ENCODE assay signal across 8 mouse cellular contexts in the genomic region with DNA sequence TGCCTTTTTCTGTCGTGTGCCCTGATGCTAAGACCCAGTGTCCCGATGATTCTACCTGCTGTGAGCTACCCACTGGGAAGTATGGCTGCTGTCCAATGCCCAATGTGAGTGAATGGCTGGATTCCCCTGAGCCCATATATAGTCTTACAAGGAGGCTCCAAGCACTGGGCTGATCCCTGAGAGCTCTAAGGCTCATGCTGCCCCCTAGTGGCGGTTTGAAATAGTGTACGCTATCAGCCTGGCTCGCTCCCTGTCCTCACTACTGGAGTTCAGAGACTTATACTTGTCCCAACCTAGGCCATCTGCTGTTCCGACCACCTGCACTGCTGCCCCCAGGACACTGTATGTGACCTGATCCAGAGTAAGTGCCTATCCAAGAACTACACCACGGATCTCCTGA. TPM values are rescaled to one million over a fixed set of nuclear protein-coding genes. Genes with fewer than 3 reads are reported as not detected.
DNase-seq lines count a peak whose midpoint lies in the region; ATAC-seq and TF ChIP-seq lines count a peak whose summit lies in the region.

No protein-coding gene starts in this region.

- H3K9me3 ChIP-seq in G1E (replicated peaks), result peaks cover 14% of the 10 kb centered on the region
- H3K9me3 ChIP-seq in forebrain, postnatal 0 days (ENCODE audit: low read length), result no peaks in the 10 kb centered on the region
- H3K9me3 ChIP-seq in hindbrain, embryonic 15.5 days, result no peaks in the 10 kb centered on the region

- ATAC-seq in G1E (ENCODE audit: extremely low read depth, insufficient number of reproducible peaks, low FRiP score, poor library complexity, severe bottlenecking), result 0 out of 2 replicates have a peak, but pooled peaks have one; percentile 17
- ATAC-seq in forebrain, postnatal 0 days, result peak; percentile 61
- peak; percentile 38 for ATAC-seq in hindbrain, embryonic 15.5 days (ENCODE audit: low FRiP score, low read depth)
- peak; percentile 43 for ATAC-seq in megakaryocyte-erythroid progenitor cell, adult 5-6 weeks (replicated peaks; ENCODE audit: low FRiP score, low TSS enrichment, poor library complexity, severe bottlenecking)

- DNase-seq in G1E (ENCODE audit: low spot score), result peak; percentile 70
- DNase-seq in c-Kit-positive CD71-positive TER-119-positive erythroid progenitor cells, embryonic 14.5 days (ENCODE audit: low spot score), result peak; percentile 88
- DNase-seq in forebrain, postnatal 0 days, result peak; percentile 94
- DNase-seq in left cerebral cortex, adult 18-20 months (ENCODE audit: low spot score in 2 of 2), result peak; percentile 89 to 95
- DNase-seq in right cerebral cortex, postnatal 10 days (ENCODE audit: low spot score in 2 of 2), result peak; percentile 91 to 93
- peak; percentile 88 for DNase-seq in urinary bladder, postnatal 25 days (ENCODE audit: low spot score)

- H3K4me2 ChIP-seq in forebrain, postnatal 0 days (ENCODE audit: low read depth), result no peak overlapping the region
- H3K4me2 ChIP-seq in hindbrain, embryonic 15.5 days, result no peak overlapping the region

- WGBS in forebrain, postnatal 0 days, result 3% methylated on average over 7 of the region's 7 CpGs
- 8% methylated on average over 7 of the region's 7 CpGs for WGBS in hindbrain, embryonic 15.5 days

- H3K4me3 ChIP-seq in G1E (ENCODE audit: low read depth, low read length), result no peak overlapping the region
- H3K4me3 ChIP-seq in forebrain, postnatal 0 days (ENCODE audit: low read depth, low read length), result no peak overlapping the region
- H3K4me3 ChIP-seq in hindbrain, embryonic 15.5 days, result no peak overlapping the region

- H3K4me1 ChIP-seq in G1E (ENCODE audit: insufficient read depth, low read depth, low read length), result peaks cover 44% of the 10 kb centered on the region
- peaks cover 12% of the 10 kb centered on the region for H3K4me1 ChIP-seq in forebrain, postnatal 0 days (ENCODE audit: insufficient read depth)
- peaks cover 56% of the 10 kb centered on the region for H3K4me1 ChIP-seq in hindbrain, embryonic 15.5 days (replicated peaks)

- TF ChIP-seq CTCF in G1E (IDR thresholded peaks at IDR 0.05; ENCODE audit: low read depth, low read length), result peak; percentile 53
- peak; percentile 96 for TF ChIP-seq CTCF in forebrain, postnatal 0 days (IDR thresholded peaks at IDR 0.05; ENCODE audit: low read depth)

- H3K36me3 ChIP-seq in G1E (replicated peaks), result peaks cover 36% of the 10 kb centered on the region
- H3K36me3 ChIP-seq in forebrain, postnatal 0 days (ENCODE audit: insufficient read depth), result peaks cover 53% of the 10 kb centered on the region
- peaks cover 33% of the 10 kb centered on the region for H3K36me3 ChIP-seq in hindbrain, embryonic 15.5 days

- H3K27ac ChIP-seq in forebrain, postnatal 0 days (ENCODE audit: low read depth, low read length), result no peak overlapping the region
- 0 out of 2 replicates have a peak overlapping the region, but pooled peaks have one; percentile 4 for H3K27ac ChIP-seq in hindbrain, embryonic 15.5 days (replicated peaks)

- H3K9ac ChIP-seq in forebrain, postnatal 0 days, result no peak overlapping the region
- H3K9ac ChIP-seq in hindbrain, embryonic 15.5 days, result no peak overlapping the region

- peaks cover 40% of the 10 kb centered on the region for H3K27me3 ChIP-seq in G1E (ENCODE audit: insufficient read depth, low read length)
- no peaks in the 10 kb centered on the region for H3K27me3 ChIP-seq in forebrain, postnatal 0 days (ENCODE audit: insufficient read depth, low read length)
- H3K27me3 ChIP-seq in hindbrain, embryonic 15.5 days, result no peaks in the 10 kb centered on the region

RNA-seq across cellular contexts. Expression of a gene that starts 4.3 kb away (rescaled TPM):
- total RNA-seq in G1E (2014; fragmentation: Nextera tagmentation) (45.8 and 46.0 TPM in 2 replicates), G1E (2017) (52.4 and 65.8 TPM in 2 replicates)
- polyA plus RNA-seq in G1E (2012), result 13.2 and 21.1 TPM in 2 replicates
- total RNA-seq in forebrain, postnatal 0 days (2014; rRNA removed), result 49.5 and 66.2 TPM in 2 replicates
- 72.3 and 86.6 TPM in 2 replicates for polyA plus RNA-seq in forebrain, postnatal 0 days (2015; fragmentation: Nextera tagmentation; extraction: Ambion mirVana)
- polyA plus RNA-seq in hindbrain, embryonic 15.5 days (2015; fragmentation: Nextera tagmentation; extraction: Ambion mirVana), result 85.7 and 85.9 TPM in 2 replicates
- total RNA-seq in left cerebral cortex, adult 18-20 months (2021), result 10 to 100 TPM; 55.8 to 58.9 TPM
- total RNA-seq in megakaryocyte-erythroid progenitor cell, adult 5-6 weeks (2014; fragmentation: Nextera tagmentation), result 16.1 and 17.8 TPM in 2 replicates
- 5.4 and 14.2 TPM in 2 replicates for total RNA-seq in megakaryocyte-erythroid progenitor cell, adult 5-6 weeks (2017)

RNA-seq across cellular contexts. Expression of a gene that starts 13.1 kb away (rescaled TPM):
- total RNA-seq in G1E (2014; fragmentation: Nextera tagmentation), result not detected in 2 replicates
- total RNA-seq in G1E (2017), result 0.05 TPM in 1 of 2 replicates, not detected in the other
- 0.08 and 0.16 TPM in 2 replicates for polyA plus RNA-seq in G1E (2012)
- total RNA-seq in forebrain, postnatal 0 days (2014; rRNA removed), result 351 and 361 TPM in 2 replicates
- 26.2 and 26.9 TPM in 2 replicates for polyA plus RNA-seq in forebrain, postnatal 0 days (2015; fragmentation: Nextera tagmentation; extraction: Ambion mirVana)
- 29.3 and 30.7 TPM in 2 replicates for polyA plus RNA-seq in hindbrain, embryonic 15.5 days (2015; fragmentation: Nextera tagmentation; extraction: Ambion mirVana)
- total RNA-seq in left cerebral cortex, adult 18-20 months (2021), result 100 to 1,000 TPM; 113 to 133 TPM
- 0.82 TPM in 1 of 2 replicates, not detected in the other for total RNA-seq in megakaryocyte-erythroid progenitor cell, adult 5-6 weeks (2014; fragmentation: Nextera tagmentation)
- 0.28 TPM in 1 of 2 replicates, not detected in the other for total RNA-seq in megakaryocyte-erythroid progenitor cell, adult 5-6 weeks (2017)

RNA-seq across cellular contexts. Expression of a gene that starts 26.7 kb away (rescaled TPM):
- 205 TPM in 2 replicates for total RNA-seq in G1E (2014; fragmentation: Nextera tagmentation)
- 55.3 and 55.9 TPM in 2 replicates for total RNA-seq in G1E (2017)
- polyA plus RNA-seq in G1E (2012), result 230 and 231 TPM in 2 replicates
- total RNA-seq in forebrain, postnatal 0 days (2014; rRNA removed), result 96.3 and 114 TPM in 2 replicates
- 120 and 129 TPM in 2 replicates for polyA plus RNA-seq in forebrain, postnatal 0 days (2015; fragmentation: Nextera tagmentation; extraction: Ambion mirVana)
- 167 and 168 TPM in 2 replicates for polyA plus RNA-seq in hindbrain, embryonic 15.5 days (2015; fragmentation: Nextera tagmentation; extraction: Ambion mirVana)
- total RNA-seq in left cerebral cortex, adult 18-20 months (2021), result 10 to 100 TPM; 60.6 to 73.2 TPM
- 115 and 148 TPM in 2 replicates for total RNA-seq in megakaryocyte-erythroid progenitor cell, adult 5-6 weeks (2014; fragmentation: Nextera tagmentation)
- 43.8 and 55.9 TPM in 2 replicates for total RNA-seq in megakaryocyte-erythroid progenitor cell, adult 5-6 weeks (2017)

RNA-seq across cellular contexts. Expression of a gene that starts 35.5 kb away (rescaled TPM):
- total RNA-seq in G1E (2014; fragmentation: Nextera tagmentation) (27.3 and 37.6 TPM in 2 replicates), G1E (2017) (72.3 and 76.1 TPM in 2 replicates)
- 23.5 and 27.8 TPM in 2 replicates for polyA plus RNA-seq in G1E (2012)
- 2.2 and 3.7 TPM in 2 replicates for total RNA-seq in forebrain, postnatal 0 days (2014; rRNA removed)
- polyA plus RNA-seq in forebrain, postnatal 0 days (2015; fragmentation: Nextera tagmentation; extraction: Ambion mirVana), result 8.7 and 12.4 TPM in 2 replicates
- 9.5 and 10.1 TPM in 2 replicates for polyA plus RNA-seq in hindbrain, embryonic 15.5 days (2015; fragmentation: Nextera tagmentation; extraction: Ambion mirVana)
- 1 to 10 TPM; 3.3 to 3.9 TPM for total RNA-seq in left cerebral cortex, adult 18-20 months (2021)
- total RNA-seq in megakaryocyte-erythroid progenitor cell, adult 5-6 weeks (2014; fragmentation: Nextera tagmentation), result 27.7 and 30.8 TPM in 2 replicates
- total RNA-seq in megakaryocyte-erythroid progenitor cell, adult 5-6 weeks (2017), result 26.5 and 73.4 TPM in 2 replicates

RNA-seq across cellular contexts. Expression of a gene that starts 41.2 kb away (rescaled TPM):
- total RNA-seq in G1E (2014; fragmentation: Nextera tagmentation), result not detected in 2 replicates
- total RNA-seq in G1E (2017), result 0.16 TPM in 1 of 2 replicates, not detected in the other
- not detected in 2 replicates for polyA plus RNA-seq in G1E (2012)
- total RNA-seq in forebrain, postnatal 0 days (2014; rRNA removed), result 306 and 418 TPM in 2 replicates
- 118 and 121 TPM in 2 replicates for polyA plus RNA-seq in forebrain, postnatal 0 days (2015; fragmentation: Nextera tagmentation; extraction: Ambion mirVana)
- 135 and 149 TPM in 2 replicates for polyA plus RNA-seq in hindbrain, embryonic 15.5 days (2015; fragmentation: Nextera tagmentation; extraction: Ambion mirVana)
- total RNA-seq in left cerebral cortex, adult 18-20 months (2021), result 100 to 1,000 TPM; 477 to 484 TPM
- total RNA-seq in megakaryocyte-erythroid progenitor cell, adult 5-6 weeks (2014; fragmentation: Nextera tagmentation), result not detected in 2 replicates
- total RNA-seq in megakaryocyte-erythroid progenitor cell, adult 5-6 weeks (2017), result not detected in 2 replicates

Comparison
In these comparisons a context has a peak if more than half of its experiments do, and no peak if none do; other contexts are left out.
1. RNA of a gene that starts 13.1 kb away (total RNA-seq): 351 to 361 TPM in forebrain, postnatal 0 days and 113 to 133 TPM in left cerebral cortex, adult 18-20 months; 0.28 to 0.82 TPM in megakaryocyte-erythroid progenitor cell, adult 5-6 weeks and 0.05 TPM in G1E; every median in the first group is over 10 times any median in the second.
2. Peak in every context shown above with its lines, with median percentiles within 50 percentile points of each other: ATAC-seq and DNase-seq.